Mouse (Mus musculus): ENCODE measurements at regions not wholly inside any gene's neighbourhood (a gene's known extent, or its start where the extent isn't known, plus 50 kb on each side); places are given as distances from the start of the nearest gene placed in this dataset.
"Not testable (repeated sequence)": the region's sequence is repeated elsewhere in the genome, so short reads cannot be mapped to it uniquely, and the experiment has no call there.

DNA sequence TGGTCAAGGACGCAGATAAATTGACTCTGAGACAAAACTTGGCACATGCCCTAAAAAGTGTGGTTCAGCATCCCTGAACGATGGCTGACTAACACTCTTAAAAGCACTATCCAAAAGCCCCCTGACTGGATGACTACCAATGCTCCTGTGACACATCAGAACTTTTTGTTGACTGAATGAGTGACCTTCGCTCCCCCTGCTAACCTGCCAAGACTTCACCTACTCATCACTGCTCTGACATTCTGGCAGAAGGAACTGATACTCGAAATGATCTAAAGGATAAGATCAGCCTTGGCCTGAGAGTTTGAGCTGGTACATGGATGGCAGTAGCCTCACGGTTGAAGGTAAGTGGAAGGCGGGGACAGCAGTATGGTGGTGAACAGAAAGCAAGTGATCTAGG, 62.4 kb upstream of the Tgm3 start:
- DNase-seq (ENCODE audit: extremely low read depth, insufficient read length, low spot score), result not testable (repeated sequence)

DNA sequence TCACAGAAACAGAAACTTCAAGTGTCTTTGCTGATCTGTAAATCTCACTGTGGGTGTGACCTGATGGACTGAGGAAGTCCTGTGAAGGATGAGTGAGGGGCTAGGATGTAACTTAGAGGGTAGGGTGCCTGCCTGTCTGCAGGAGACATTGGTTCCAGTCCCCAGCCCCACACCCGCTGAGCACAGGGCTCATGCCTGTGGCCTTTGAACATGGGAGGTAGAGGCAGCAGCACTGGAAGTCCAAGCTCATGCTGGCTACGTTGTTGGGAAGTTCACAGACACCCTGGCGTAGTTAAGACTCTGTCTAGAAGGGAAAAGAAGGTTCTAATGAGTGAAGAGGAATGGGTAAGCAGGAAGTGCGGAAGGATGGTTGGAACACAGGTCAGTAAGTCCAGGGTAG, 59.7 kb upstream of the Tgm3 start:
- DNase-seq (ENCODE audit: extremely low read depth, insufficient read length, low spot score), result no peak

GRCm38 (mm10) chr2:129955260-129955691, 56.9 kb upstream of the Tgm3 start:
- no peak for DNase-seq (ENCODE audit: extremely low read depth, insufficient read length, low spot score)

DNA sequence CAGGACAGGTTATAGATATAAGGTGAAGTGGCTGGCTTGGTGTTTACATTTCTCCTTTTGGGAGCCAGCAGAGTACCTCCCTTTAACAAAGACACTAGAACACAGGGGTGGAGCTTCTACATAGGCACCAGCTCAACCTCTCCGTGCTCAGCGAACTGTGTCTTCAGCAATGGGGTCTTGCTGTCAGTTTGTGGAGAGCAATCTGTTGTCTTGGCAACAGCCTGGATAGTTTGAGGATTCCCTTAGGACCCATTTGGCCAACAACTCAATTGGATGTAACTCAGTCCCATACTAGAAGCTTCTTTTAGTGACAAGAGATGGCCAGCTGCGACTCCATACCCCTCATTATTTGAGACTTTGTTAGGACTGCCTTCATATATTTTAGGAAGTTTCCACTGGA, 54.0 kb upstream of the Tgm3 start:
- DNase-seq (ENCODE audit: extremely low read depth, insufficient read length, low spot score), result no peak

- peak; percentile 20 for DNase-seq (ENCODE audit: extremely low read depth, insufficient read length, low spot score)
These were observed 51.8 kb upstream of the Tgm3 start for GRCm38 (mm10) chr2:129960364-129960763.

DNA sequence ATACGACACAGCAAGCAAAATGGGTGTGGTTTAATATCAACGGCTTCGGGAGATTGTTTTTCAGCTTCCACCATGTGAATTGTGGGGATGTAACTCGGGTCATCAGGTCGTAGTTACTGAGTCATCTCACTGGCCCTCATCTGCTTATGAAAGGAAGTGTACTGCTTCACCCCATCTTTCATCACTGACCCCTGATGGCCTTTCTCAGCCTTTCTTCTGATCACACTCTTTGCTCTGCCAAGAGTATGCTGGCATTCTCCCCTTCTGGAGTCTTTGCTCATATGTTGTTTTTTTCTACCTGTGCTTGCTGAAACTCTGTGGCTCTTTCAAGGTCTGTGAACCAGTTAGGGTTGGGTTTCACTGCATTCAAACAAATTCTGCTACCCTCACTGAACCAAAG, 50.6 kb upstream of the Tgm3 start:
- no peak for DNase-seq (ENCODE audit: extremely low read depth, insufficient read length, low spot score)
